Mouse (Mus musculus) bone marrow, adult 2 months (tissue): Measurements from ENCODE around the gene Sh3bp5l.

ENCODE experiments used
- CTCF ChIP-seq: fragments of 200-500 bp; IDR thresholded peaks from 2 replicates; pipeline ENCODE4 v1.5.1; 2011; ENCODE audit warnings: low read length, control low read depth; ENCODE audit not compliant: control insufficient read depth, insufficient read depth
- POLR2A ChIP-seq: fragments of 200-500 bp; IDR thresholded peaks from 2 replicates; pipeline ENCODE4 v1.6.1; 2011; ENCODE audit warnings: low read depth, mild to moderate bottlenecking, control low read depth, low read length, borderline replicate concordance; ENCODE audit not compliant: control insufficient read depth

DNA sequence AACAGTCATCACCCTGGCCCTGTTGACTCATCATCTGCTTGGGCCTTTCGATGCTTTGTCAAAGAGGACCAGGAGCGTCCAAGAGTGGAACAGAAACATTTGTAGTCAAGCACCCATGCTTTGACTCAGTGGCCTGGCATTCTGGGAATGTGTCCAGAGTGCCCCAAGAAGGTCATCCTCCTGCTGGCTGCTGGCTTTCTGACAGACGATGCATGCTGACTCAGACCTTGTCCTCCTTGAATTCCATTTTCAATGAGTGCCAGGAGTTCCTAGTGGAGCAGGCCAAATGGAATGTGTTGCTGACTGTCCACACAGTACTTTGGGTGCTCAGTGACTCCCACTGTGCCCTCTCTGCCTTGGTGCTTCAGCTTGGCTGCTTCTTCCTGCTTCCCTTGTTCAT is 4.2 kb downstream of the Sh3bp5l start:
- TF ChIP-seq CTCF = no peak
- no peak for TF ChIP-seq POLR2A
